Mouse (Mus musculus) stomach, embryonic 16.5 days (tissue): ENCODE results near the gene Gtpbp1. TPM values are rescaled to one million over a fixed set of nuclear protein-coding genes. Genes with fewer than 3 reads are reported as not detected.

Experiments
- polyA plus RNA-seq: library from polyadenylated mRNA; unstranded; fragments of >200 nt; fragmentation: Nextera tagmentation; extraction: Ambion mirVana; gene quantifications from 2 replicates; pipeline ENCODE4 v1.2.1, GENCODE M21; 2015

Gtpbp1 gene
- polyA plus RNA-seq, 1 experiment from 2014 or later = 24.0 TPM

Other genes starting within 250 kb of the Gtpbp1 start
- 34.5 and 35.0 TPM in 2 replicates for gene Csnk1e, start 235.3 kb upstream of the Gtpbp1 start, polyA plus RNA-seq
- not detected in 2 replicates for gene Kcnj4, start 185.6 kb upstream of the Gtpbp1 start, polyA plus RNA-seq
- gene Kdelr3, start 174.4 kb upstream of the Gtpbp1 start, polyA plus RNA-seq = 109 and 111 TPM in 2 replicates
- gene Ddx17, start 144.1 kb upstream of the Gtpbp1 start, polyA plus RNA-seq = 39.6 and 42.0 TPM in 2 replicates
- gene Dmc1, start 85.7 kb upstream of the Gtpbp1 start, polyA plus RNA-seq = 2.4 and 2.8 TPM in 2 replicates
- 0.92 and 1.1 TPM in 2 replicates for gene Fam227a, start 31.9 kb upstream of the Gtpbp1 start, polyA plus RNA-seq
- 48.0 and 48.1 TPM in 2 replicates for gene Cby1, start 31.6 kb upstream of the Gtpbp1 start, polyA plus RNA-seq
- gene Tomm22, start 20.0 kb upstream of the Gtpbp1 start, polyA plus RNA-seq = 231 and 236 TPM in 2 replicates
- 16.1 and 16.6 TPM in 2 replicates for gene Josd1, start 2.9 kb upstream of the Gtpbp1 start, polyA plus RNA-seq
- 4.1 and 4.4 TPM in 2 replicates for gene Sun2, start 51.7 kb downstream of the Gtpbp1 start, polyA plus RNA-seq
- gene Dnal4, start 87.0 kb downstream of the Gtpbp1 start, polyA plus RNA-seq = 48.4 and 51.2 TPM in 2 replicates
- 2.5 and 2.8 TPM in 2 replicates for gene Nptxr, start 113.9 kb downstream of the Gtpbp1 start, polyA plus RNA-seq
- gene Npcd, start 143.4 kb downstream of the Gtpbp1 start, polyA plus RNA-seq = 0.19 TPM in 1 of 2 replicates, not detected in the other
- gene Cbx6, start 143.8 kb downstream of the Gtpbp1 start, polyA plus RNA-seq = 75.6 and 77.2 TPM in 2 replicates
- gene Apobec3, start 200.8 kb downstream of the Gtpbp1 start, polyA plus RNA-seq = 31.5 and 31.9 TPM in 2 replicates